Mouse (Mus musculus) fat pad, adult 2 months (tissue): ENCODE results near the gene Piwil4.
"Not testable (repeated sequence)": the region's sequence is repeated elsewhere in the genome, so short reads cannot be mapped to it uniquely, and the experiment has no call there.

ENCODE experiments used
- DNase-seq: peaks from one replicate; pipeline ENCODE4 v3.0.0-alpha.2; 2011; ENCODE audit warnings: low read depth, low spot score; ENCODE audit errors: extremely low read depth

Gene Piwil4

DNA sequence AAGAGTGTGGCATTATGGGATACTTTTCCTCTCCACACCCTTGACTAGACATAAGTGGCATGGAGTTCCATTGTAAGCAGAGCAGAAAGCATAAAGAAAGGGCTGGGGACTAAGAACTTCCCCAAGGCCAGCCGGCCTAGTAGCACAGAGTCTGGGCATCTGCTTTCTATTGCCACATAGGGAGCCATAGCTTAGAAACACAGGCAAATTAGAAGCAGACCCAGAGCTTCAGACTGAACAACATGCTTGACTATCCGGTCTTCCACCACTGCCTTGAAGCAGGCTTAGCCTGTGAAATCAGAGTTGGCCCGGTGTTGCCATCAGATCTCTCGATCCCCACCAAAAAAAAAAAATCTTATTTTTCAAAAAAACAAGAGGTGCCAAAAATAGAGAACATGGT lies 67.4 kb downstream of the Piwil4 start:
- DNase-seq = no peak

DNA sequence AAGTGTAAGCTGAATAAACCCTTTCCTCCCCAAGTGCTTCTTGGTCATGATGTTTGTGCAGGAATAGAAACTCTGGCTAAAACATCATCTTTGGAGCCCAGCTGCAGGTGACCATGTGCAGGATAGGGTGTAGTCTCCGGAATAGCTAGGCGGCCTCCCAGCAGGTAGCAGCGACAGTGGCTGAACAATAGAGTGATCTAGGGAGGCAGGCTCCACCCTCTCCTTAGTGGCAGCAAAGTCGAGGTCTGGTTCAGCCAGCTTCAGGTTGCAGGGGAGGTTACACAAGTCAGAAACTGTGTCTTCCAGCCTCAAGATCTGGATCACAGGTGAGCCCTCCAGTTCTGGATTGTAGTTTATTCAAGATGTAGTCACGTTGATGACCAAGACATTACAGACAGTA lies 68.6 kb downstream of the Piwil4 start:
- DNase-seq = not testable (repeated sequence)

- no peak for DNase-seq
These were observed 72.2 kb downstream of the Piwil4 start for GRCm38 (mm10) chr9:14668382-14668781.

DNA sequence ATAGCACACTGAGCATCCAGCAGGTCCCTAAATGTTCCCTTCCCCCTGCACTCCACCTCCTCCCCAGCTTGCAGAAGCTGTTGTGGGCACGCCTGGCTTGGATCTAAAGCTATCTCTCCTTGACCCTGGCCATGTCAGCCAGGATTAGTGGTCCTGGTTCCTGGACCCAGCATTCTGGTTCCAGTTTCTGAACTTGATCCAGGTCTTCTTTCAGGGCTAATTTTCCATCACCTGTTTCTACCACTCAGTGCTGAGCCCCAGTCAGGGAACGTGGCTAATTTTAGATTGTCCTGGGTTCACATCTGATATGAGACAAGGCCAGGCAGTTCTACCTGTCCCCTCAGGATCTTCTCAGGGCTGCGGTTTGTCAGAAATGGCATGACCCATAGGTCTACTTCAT lies 74.5 kb downstream of the Piwil4 start:
- DNase-seq = no peak

DNA sequence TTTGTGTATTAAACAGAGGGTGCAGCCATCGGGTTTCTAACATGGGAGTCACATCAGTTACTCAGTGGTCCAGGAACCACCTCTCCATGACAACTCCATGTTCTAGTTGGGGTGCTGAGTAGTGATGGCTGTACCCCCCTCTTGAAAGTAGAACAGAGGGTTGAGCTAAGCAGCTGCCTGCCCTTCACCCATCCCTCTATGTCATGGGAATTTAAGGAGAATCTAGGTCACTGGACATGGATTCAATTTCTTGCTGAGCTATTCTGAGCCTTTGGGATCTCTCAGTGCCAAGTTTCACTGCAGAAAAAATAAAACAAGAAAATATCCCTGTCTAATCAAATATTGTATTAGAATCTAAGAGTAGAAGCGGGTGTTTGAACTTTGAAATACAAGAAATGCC lies 76.9 kb downstream of the Piwil4 start:
- DNase-seq = no peak

GRCm38 (mm10) chr9:14662876-14663275 lies 77.7 kb downstream of the Piwil4 start:
- DNase-seq = peak; percentile 71

DNA sequence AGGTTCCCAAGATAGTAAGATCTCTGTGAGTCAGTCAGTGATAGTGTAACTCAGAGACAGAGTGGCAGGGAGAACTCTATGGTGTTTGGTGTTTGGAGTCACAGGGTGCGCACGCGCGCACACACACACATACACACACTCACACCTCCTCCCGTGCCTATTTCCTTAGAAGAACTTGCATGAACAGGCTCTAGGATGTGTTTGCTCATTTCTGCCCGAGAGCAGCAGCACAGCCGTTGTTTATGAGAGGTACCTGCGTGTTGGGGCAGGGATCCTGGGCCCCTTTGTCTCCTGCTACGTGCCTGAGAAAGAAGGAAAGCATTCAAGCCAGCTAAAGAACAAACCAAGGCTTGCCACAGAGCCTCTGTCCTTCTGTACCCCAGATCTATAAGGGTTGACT lies 78.4 kb downstream of the Piwil4 start:
- DNase-seq = peak; percentile 74

DNA sequence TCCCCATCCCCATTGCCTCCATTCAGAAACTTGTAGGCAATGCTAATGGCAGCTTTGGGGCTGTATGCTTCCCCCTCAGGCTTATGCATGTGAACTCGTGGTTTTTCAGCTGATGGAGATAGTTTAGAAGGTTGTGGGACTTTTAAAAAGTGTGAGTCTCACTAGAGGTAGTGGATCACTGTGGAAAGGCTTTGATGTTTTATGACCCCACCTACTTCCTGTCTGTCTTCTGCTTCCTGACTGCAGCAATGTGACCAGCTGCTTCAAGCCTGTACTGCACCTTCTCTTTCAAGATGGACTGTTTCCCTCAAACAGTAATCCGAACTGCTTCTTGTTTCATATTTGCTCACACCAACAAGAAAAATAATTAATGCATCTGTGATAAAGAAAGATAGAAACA lies 82.6 kb downstream of the Piwil4 start:
- DNase-seq = no peak

DNA sequence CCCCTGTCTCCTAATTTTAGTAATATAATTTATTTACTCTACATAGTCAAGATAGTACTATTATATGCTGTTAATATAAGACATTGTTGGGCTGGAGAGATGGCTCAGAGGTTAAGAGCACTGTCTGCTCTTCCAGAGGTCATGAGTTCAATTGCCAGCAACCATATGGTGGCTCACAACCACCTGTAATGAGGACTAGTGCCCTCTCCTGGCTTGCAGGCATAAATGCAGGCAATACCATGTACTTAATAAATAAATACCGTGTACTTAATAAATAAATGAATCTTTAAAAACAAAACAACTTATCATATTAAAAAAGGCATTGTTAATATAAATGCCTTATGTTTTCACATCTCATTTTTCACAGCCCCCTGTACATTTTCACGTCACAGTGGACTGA lies 86.5 kb downstream of the Piwil4 start:
- DNase-seq = no peak

DNA sequence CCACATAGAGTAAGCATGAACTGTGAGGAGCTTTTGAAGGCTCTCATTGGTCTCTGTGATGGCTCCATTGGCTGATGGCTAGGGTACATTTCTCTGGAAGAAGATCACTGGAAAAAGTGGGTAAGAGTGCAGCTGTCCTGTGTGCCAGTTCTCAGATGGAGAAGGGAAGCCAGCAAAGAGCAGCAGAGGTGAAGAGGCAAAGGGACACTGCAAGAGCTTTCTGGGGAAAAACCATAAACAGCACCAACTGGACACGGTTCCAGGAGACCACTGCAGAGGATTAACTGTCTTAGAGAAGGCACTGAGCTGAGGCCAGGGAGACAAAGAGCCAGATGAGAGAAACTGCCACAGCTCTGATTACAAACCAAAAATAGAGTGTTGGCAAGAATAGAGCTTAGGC lies 87.8 kb downstream of the Piwil4 start:
- no peak for DNase-seq

DNA sequence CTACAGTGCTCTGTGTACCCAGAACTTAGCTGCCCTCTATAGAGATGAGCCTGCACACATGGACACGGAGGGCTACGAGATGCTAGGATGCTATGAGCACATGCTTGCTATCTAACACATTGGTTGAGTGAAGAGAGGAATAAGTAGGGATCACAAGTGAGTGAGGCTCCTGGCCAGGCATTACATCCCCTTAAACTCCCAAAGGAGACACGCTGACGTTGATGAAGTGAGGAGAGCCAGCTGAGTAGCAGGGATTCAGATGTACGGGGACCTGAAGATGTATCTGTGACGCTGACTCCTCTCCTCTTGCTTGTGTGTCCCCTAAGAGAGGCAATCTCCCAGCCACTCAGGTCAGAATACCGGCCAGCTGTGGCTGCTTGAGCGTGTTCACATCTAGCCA lies 92.7 kb downstream of the Piwil4 start:
- DNase-seq = no peak

GRCm38 (mm10) chr9:14646641-14647040 lies 93.9 kb downstream of the Piwil4 start:
- no peak for DNase-seq
